Mouse (Mus musculus) kidney, postnatal 25 days (tissue): ENCODE results near the gene Fam129a.

ENCODE experiments used
- DNase-seq, 2 experiments: peaks; one replicate each; pipeline ENCODE4 v3.0.0; 2021; ENCODE audit warnings: mixed read lengths in 2 of 2

Fam129a gene

GRCm38 (mm10) chr1:151627141-151627540, 56.2 kb downstream of the Fam129a start:
- DNase-seq = peak; percentile 12 to 57

DNA sequence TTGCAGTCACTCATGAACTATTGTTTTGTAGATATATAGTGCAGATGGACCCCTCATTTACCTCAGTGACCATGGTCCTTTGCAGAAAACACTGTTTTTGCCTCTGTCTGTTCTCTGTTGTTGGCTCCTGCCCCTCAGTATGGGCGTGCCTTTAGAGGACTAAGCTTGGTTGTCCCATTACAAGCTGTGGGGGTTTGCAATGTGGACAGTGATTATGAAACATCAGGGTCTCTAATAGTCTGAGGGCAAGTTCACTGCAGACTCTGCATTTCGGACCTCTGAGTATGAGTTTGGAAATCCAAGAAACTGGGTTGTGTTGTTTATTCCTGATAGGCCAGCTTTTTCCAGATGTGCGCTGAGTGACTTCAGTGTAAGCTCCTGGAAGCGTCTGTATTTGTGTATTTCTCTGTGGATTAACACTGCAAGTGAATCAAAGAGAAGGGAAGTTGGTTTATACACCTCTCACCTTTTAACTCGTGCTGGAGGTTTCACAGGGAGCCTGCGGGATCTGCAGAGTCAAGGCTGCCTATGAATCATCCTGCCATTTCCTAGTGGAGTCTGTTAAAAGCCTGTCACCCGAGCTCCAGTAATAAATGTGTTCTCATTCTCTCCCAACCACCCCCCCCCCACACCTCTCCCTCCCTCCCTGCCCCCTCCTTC, 58.7 kb downstream of the Fam129a start:
- no peak for DNase-seq

- DNase-seq = no peak
Observed at GRCm38 (mm10) chr1:151630251-151630628, 59.3 kb downstream of the Fam129a start.

DNA sequence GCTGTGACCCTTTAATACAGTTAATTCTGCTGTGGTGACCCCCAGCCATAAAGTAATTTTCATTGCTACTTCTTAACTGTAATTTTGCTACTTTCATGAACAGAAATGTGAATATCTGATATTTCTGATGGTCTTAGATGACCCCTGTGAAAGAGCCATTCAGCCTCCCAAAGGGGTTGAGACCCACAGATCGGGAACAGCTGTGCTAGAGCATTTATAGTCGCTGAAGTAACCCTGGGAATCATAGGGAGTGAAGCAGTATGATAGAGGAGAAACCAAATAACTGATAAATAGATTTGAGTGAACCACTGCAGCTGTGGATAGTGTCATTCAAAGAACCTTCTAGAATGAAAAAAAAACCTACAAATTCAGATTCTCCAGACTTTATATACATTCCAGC, 60.1 kb downstream of the Fam129a start:
- DNase-seq = no peak

GRCm38 (mm10) chr1:151631703-151632294, 60.8 kb downstream of the Fam129a start:
- DNase-seq = no peak

GRCm38 (mm10) chr1:151632567-151633356, 61.8 kb downstream of the Fam129a start:
- DNase-seq = no peak

- no peak for DNase-seq
Observed at GRCm38 (mm10) chr1:151636637-151637036, 65.7 kb downstream of the Fam129a start.

GRCm38 (mm10) chr1:151637351-151637922, 66.5 kb downstream of the Fam129a start:
- DNase-seq = no peak

- DNase-seq = no peak
Observed at GRCm38 (mm10) chr1:151638357-151638756, 67.4 kb downstream of the Fam129a start.

GRCm38 (mm10) chr1:151638770-151639169, 67.8 kb downstream of the Fam129a start:
- DNase-seq = no peak

GRCm38 (mm10) chr1:151646380-151646779, 75.4 kb downstream of the Fam129a start:
- DNase-seq = no peak

DNA sequence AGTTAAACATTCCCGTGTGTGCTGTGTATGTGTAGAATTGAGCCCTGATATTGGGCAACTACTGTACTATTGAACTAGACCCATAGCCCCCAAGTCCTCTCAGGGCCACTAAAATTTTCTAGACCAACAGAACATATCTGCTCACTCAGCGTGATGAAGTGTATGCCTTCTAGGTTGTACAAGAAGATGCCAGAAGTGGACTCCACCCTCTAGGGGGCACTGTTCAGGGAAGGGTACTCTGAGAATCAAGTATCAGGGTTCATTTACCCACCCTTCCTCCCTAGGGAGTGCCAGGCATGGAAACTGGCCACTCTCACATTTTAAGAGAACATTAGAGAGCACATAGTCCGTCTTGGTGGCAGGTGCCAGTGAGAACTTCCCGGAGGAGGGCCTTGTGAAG, 77.1 kb downstream of the Fam129a start:
- DNase-seq = no peak

DNA sequence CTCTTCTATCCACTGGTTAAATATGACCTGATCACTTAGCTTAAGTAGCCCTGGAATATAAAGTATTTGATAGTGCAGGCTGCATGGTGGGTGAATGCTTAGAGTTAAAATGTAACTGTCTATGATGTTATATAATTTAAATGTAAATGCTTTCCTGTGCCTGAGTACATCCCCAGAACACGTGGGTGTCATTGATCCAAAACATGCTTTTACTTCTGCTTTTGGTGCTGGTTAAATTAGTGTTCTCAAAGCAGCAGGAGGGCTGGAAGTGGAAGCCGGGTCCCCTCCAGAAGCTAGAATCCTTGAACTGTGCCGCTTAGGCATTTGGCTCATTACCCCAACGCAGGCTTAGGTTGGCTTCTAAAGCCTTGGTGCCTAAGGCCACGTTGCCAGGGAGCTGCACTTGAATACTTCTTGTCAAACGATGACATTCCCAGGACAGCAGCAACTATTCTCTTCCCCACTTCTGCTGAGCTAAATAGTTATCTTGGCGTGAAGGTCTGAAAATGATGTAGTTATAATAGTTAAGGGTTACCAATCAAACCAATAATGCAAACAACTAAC, 86.1 kb downstream of the Fam129a start:
- DNase-seq = no peak

GRCm38 (mm10) chr1:151658291-151658830, 87.4 kb downstream of the Fam129a start:
- DNase-seq = no peak

- no peak for DNase-seq
Observed at GRCm38 (mm10) chr1:151659636-151660035, 88.7 kb downstream of the Fam129a start.

DNA sequence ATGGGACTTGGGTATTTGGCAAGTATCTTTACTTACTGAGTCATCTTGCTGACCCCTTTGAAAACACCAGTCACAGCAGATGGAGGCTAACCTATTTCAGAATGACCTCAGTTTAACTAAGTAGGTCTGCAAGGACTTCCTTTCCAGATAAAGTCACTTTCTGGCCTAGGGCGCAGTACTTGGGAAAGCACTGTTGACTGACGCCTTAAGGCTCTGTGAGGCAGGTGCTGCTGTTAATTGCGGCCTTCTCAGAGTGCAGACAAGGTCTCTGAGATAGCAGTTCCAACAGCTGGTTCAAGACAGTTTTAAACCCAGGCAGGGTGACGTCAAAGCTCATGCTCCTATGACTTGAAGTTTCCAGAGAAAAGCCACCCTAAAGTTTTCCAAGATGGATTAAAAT, 89.3 kb downstream of the Fam129a start:
- no peak for DNase-seq

DNA sequence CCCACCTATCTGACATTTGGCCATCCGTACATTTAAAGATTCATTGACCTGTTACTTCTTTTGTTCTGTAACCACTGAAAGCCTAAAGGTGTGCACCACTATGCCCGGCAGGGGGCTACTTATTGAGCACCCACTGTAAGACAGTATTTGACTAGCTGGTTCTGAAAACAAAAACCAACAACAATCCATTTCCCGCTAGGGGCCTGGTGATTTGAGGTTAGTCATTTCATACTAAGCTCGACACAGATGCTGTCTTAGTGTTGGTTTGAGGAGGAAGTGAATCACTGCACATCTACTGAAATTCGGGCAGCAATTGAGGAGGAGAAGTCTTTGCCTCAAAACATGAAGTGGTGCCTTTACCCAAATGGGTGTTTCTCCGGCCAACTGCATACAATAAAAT, 89.9 kb downstream of the Fam129a start:
- DNase-seq = no peak

GRCm38 (mm10) chr1:151661684-151662439, 90.9 kb downstream of the Fam129a start:
- no peak for DNase-seq

DNA sequence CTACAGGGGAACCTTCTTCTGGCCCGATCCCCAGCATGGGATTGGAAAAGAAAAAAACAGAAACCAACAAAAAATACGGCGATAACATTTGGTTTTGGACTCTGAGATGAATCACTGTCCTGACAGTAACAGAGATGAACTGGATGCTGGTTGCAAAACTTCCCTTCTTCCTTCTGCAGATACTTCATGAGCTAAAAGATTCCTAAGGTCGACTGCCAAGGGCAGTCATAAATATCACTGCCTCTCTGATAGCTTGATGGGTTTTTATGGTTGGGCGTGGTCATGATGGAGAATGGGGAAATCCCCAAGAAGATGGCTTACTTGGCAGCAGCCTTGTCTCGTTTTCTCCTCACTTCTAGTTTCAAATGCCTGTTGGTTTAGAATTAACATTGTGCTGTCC, 92.0 kb downstream of the Fam129a start:
- peak in 1 of 2 experiments; percentile 10 for DNase-seq

- DNase-seq = no peak
Observed at GRCm38 (mm10) chr1:151664384-151664783, 93.4 kb downstream of the Fam129a start.

DNA sequence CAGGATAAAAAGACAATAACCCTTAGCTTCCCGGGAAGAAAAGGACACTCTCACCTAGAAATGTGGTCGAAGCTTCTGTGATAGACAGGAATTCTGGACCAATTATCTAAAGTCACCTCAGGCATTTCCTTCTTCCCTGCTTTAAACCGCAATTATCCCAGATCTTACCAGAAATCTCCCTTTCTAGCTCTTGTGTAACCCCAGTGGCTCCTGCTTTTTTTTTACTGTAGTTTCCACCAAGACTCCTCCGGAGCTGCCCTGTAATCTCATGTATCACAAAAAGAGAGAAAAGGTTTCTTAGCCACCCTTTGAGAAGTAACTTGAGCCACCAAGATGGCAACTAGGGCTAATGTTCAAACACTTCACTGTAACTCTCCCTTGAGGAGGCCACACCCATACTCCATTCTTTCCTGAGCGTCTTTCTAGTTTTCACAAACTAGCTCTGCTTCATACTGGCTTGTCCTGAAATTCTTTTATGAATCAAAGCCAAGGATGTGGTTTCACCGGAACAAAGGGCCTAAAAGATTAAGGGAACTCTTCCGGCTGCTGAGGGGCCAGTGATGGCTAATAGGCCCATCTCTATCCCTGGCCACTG, 93.9 kb downstream of the Fam129a start:
- DNase-seq = no peak
